Mouse (Mus musculus): Measurements from ENCODE around the gene Errfi1. TPM values are rescaled to one million over a fixed set of nuclear protein-coding genes. Genes with fewer than 3 reads are reported as not detected.
"Not testable (repeated sequence)": the region's sequence is repeated elsewhere in the genome, so short reads cannot be mapped to it uniquely, and the experiment has no call there.

Errfi1 gene
- total RNA-seq, 1 experiment from 2014 or later, result 5.2 TPM

DNA sequence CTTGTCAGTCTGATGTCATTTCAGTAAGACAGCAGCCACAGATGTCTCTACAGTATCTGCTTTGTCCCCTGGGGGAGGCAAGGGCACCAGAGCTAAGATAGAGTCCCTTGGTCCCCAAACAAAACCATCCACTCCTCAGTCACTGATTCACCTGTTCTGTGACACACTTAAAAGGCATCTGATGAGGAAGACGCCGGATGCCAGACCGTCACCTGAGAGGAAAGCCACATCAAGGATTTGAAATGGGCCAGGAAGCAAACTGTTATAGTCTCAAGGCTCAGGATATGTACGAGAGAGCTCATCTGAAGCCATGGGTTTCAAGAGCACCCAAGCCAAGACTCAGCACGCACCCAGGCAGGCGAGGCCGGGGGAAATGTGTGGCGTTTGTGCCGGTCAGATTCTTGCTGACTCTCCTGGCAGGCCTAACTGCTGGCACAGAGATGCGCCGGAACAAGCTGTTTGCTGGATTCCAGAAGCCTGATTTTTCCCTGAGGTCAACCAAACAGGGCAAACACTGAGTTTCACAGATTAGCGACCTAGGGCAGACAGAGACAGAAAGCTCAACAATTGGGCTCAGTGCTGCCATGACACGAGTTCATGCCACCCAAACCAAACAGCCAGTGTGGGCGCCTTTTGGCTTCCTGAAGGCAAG lies 49.5 kb downstream of the Errfi1 start:
- no peak for ATAC-seq (ENCODE audit: extremely low read depth, insufficient number of reproducible peaks, low FRiP score, poor library complexity, severe bottlenecking)

DNA sequence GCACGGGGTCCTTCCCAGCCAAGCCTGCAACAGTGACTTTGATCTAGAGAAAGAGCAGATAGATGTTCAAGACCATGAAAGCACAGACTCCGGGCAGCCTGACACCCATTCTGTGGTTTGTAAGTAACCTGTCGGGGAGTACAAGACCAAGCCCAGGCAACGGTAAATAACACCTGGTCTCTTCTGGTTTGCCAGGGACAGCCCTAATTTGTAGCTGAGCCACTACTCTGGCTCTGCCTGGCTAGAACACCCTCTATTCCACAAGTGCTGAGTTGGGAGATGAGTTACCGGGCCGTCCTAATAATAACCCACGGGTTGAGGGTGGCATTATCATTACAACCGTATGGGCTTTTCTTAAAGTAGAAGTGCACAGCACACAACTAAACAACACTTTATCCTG lies 53.4 kb downstream of the Errfi1 start:
- ATAC-seq (ENCODE audit: extremely low read depth, insufficient number of reproducible peaks, low FRiP score, poor library complexity, severe bottlenecking), result no peak

DNA sequence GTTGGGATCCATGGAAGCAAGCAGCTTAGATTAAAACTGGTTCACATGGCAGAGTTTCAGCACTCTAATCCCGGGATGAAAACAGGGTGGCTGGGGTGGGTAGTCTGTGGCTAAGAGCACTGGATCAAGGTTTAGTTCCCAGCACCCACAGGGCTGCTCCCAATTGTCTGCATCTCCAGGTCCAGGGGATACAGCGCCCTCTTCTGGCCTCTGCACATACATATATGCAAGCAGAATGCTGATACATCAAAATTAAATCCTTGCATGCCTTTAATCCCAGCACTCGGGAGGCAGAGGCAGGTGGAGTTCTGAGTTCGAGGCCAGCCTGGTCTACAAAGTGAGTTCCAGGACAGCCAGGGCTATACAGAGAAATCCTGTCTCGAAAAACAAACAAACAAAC lies 54.8 kb downstream of the Errfi1 start:
- not testable (repeated sequence) for ATAC-seq (ENCODE audit: extremely low read depth, insufficient number of reproducible peaks, low FRiP score, poor library complexity, severe bottlenecking)

DNA sequence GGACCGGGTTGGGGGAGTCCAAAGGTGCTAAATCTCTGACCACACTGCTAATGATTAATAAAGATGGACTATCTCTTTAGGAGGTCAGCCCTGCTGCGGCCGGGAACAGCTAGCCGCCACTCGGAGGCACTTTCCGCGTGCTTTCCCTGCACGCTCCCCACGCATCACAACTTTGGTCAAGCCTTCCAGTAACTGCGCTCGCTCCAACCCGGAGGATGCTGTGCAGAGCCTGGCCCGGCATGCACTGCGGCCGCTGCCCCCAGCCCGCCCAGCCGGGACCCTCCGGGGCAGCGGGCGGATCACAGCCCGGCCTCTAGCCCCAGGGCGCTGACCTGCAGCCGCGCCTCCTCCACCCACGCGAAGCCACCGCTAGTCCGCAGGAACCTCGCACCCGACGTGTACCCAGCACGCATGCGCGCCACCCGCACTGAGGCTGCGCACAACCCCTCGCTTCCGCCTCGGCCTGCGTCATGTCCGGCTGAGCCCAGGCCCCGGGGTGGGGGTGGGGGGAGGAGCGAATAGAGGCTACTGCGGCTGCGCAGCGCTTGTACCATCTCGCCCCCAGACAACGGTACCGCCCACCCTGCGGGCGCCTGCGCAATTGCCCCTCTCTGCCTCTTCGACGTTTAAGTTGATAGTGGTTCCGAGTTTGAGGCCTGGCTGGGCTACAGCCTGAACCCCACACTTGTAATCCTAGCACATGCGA lies 55.9 kb downstream of the Errfi1 start:
- ATAC-seq (ENCODE audit: extremely low read depth, insufficient number of reproducible peaks, low FRiP score, poor library complexity, severe bottlenecking), result peak; percentile 72

DNA sequence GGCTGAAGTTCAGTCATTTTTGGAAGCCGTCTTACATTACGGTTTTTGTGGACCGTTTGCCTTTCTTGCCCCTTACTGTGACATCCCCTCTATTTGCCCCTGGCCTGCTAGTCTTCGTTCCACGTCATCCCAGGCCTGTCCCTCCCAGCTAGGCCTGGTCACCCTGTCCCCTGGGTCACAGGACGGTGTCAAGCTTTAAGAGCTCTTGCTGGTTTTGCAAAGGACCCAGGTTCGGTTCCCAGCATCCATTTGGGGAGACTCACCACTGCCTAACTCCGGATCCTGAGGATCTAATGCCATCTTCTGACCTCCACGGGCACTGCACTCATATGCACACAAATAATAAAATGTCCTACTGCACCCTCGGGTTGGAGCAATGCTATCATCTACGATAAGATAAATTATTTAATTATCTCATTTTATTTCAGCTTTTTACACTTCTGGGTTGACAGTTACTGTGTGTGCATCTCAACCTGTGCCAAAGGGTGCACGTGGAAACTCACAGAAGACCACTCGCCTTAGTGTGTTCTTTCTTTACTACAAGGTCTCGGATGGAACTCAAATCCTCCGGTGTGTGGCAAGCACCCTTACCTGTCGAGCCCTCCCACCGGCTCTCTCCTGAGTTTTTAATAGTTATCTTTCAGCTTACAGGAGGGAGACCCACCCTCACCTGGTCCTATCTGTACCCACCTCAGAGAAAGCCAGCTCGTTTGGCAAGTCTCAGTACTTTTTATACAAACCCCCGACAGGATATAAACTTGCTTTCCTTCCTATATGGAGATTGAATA lies 56.6 kb downstream of the Errfi1 start:
- ATAC-seq (ENCODE audit: extremely low read depth, insufficient number of reproducible peaks, low FRiP score, poor library complexity, severe bottlenecking), result no peak

DNA sequence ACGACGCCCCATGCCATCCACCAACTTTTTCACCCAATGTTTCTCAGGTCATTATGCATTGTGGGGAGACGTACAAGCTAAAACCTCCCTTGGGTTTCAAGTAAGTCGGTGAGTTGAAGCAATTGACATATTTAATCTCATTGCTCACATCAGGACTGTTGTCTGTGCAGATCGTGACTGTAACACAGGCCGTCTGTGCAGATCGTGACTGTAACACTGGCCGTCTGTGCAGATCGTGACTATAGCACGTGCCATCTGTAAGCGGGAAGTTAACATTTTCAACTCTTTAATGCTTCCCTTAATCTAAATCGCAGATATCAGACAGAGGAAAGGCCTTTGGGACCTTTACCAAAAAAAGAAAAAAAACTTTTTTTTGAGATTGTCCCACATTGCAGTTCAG lies 60.0 kb downstream of the Errfi1 start:
- ATAC-seq (ENCODE audit: extremely low read depth, insufficient number of reproducible peaks, low FRiP score, poor library complexity, severe bottlenecking), result no peak

DNA sequence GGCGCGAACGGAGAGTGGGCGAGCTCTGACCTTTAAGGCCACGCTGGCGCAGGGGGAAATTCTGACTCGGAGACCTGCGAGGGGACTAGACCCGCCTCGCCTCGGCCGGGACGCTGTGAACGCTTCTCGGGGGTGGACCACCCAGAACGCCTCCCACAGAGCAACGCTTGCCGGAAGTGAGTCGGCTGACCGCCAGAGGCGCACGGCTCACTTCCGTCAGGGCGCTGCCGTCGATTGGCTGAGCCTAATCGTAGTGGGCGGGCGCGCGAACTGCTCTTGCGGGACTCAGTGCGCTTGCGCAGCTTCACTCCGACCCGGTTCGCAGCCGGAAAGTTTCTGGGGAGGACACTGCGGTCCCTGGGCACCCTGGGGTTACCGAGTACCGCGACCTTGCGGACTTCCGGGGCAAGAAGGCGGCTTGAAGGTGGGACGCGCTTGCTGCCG lies 60.6 kb downstream of the Errfi1 start, which contains the start of the genes Park7 and Tnfrsf9:
Gene Park7, minus strand, starts transcription at position 148 of the 444 bp plus-strand sequence.
Gene Tnfrsf9, plus strand, starts transcription at position 273 of the 444 bp plus-strand sequence.
- peak; percentile 86 for ATAC-seq (ENCODE audit: extremely low read depth, insufficient number of reproducible peaks, low FRiP score, poor library complexity, severe bottlenecking)

DNA sequence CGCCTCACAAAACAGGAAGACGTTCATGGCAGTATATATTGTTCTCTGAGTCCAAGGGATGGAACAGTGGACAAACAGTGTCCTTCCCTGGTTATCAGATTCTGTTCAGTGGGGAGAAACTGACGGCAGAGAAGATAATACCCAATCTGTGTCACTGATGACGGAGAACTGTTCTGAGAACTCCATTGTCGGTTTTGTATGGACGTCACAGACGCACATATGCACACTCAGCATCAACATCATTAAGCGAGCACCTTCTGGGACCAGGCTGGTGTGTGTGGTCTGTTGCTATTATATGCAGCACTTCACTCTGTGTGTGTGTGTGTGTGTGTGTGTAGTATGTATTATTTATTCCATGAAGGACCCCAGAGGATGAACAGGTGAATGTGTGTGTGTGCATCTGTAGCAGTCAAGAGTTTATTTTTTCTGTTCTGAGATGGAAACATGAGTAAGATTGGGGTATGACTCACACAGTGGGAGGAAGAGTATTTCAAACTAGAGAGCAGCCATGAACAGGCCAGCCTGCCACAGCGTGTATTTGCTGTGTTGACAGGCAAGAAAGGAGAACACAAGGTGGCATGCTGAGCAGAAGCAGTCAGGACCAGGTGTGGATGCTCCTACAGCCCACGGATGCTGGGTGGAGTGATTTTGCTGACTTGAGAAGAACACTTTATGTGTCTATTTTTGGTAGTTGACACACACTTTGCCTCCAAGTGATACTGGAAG lies 61.6 kb downstream of the Errfi1 start:
- ATAC-seq (ENCODE audit: extremely low read depth, insufficient number of reproducible peaks, low FRiP score, poor library complexity, severe bottlenecking), result no peak

DNA sequence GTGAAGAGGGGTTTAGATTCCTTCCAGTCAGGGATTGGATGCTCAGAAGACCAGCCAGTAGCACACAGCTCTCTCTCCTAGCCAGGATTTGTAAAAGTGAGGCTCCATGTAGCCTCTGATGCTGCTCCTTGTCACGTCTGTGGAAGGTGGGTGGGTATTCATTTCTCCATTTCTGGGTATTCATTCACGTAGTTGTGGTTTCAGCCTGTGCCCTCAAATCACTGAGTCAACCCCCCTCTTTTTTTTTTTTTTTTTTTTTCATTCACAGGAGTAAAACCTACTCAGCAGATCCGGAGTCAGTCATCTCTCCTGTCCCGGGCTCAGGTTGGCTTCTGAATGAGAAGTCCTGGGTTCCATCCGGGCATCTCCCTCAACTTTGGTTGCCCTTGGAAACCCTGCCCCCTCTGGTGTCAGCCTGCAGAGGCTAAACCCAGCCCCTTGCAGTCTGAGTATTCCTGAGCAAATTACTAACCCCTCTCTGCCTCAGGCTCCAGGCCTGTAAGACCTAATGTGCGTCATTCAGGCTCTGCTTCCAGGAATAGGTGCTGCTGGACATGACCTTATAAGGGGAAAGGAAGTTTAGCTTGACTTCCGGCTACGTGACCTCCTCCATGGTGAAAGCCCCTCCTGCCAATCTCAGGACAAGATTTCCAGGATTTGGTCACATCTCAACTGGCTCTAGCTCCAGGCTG lies 63.8 kb downstream of the Errfi1 start:
- ATAC-seq (ENCODE audit: extremely low read depth, insufficient number of reproducible peaks, low FRiP score, poor library complexity, severe bottlenecking), result no peak

Other genes with a start within 250 kb of the Errfi1 start
- not detected in 2 replicates for gene Slc45a1, start 201.7 kb upstream of the Errfi1 start, total RNA-seq (2017)
- gene Park7, start 60.5 kb downstream of the Errfi1 start, total RNA-seq (2017), result 111 and 114 TPM in 2 replicates
- gene Tnfrsf9, start 60.6 kb downstream of the Errfi1 start, total RNA-seq (2017), result 0.23 TPM in 1 of 2 replicates, not detected in the other
- not detected in 2 replicates for gene Uts2, start 143.2 kb downstream of the Errfi1 start, total RNA-seq (2017)
- 2.3 TPM in 2 replicates for gene Per3, start 190.7 kb downstream of the Errfi1 start, total RNA-seq (2017)
- 79.3 and 80.7 TPM in 2 replicates for gene Vamp3, start 204.0 kb downstream of the Errfi1 start, total RNA-seq (2017)
- gene Gm13090, start 235.7 kb downstream of the Errfi1 start, total RNA-seq (2017), result not detected in 2 replicates

Measured in neutrophil, adult 5-6 weeks (primary cell).